Mouse (Mus musculus) cerebellum, postnatal 36 days (tissue): ENCODE measurements around the gene Glis1.

Source experiments
- DNase-seq, 2 experiments: peaks; one replicate each; pipeline ENCODE4 v3.0.0; 2021 to 2022; ENCODE audit warnings: mixed read lengths in 2 of 2

Glis1 gene

GRCm38 (mm10) chr4:107520816-107521215 lies 86.4 kb downstream of the Glis1 start:
- no peak for DNase-seq

GRCm38 (mm10) chr4:107523607-107524151 lies 89.3 kb downstream of the Glis1 start:
- no peak for DNase-seq

GRCm38 (mm10) chr4:107535126-107535525 lies 100.7 kb downstream of the Glis1 start:
- DNase-seq = peak; percentile 29 to 38

DNA sequence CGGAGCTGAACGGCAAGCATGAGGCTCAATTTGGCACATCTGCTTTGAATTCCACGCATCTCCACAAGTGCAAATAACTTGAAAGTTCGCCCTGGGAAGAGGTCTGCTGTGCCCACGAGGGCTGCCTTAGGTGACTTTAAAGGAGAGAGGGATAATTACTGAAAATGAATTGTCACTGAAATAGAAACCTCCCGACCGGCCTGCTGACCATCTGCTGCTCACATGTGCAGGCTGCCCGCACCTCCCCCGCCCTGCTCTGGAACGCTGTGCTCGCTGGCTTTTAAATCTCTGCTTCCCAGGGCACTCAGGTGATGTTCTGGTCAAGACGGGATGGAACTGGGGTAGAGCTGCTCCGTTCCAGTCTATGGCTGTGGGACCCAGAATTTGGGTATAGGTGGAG lies 103.7 kb downstream of the Glis1 start:
- DNase-seq = peak; percentile 57 to 70

GRCm38 (mm10) chr4:107538561-107538960 lies 104.2 kb downstream of the Glis1 start:
- no peak for DNase-seq

DNA sequence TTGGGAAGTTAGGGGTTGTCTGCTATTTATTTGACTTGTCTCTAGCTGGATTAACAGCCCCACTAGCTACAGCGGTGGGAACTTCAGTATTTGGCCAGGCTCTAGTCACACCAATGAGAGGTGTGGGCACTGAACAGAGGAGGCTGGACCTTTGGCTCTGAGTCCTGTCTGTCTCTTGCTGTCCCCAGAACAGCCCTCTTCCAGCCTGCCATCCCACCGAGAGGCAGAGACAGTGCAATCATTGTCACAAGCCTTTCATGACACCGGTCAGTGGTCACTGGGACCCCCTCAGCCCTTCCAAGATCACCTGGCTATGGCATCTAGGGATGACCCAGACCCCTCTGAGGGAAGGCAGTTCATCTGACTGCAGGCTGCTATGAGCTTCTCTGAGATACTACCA lies 104.6 kb downstream of the Glis1 start:
- no peak for DNase-seq

- no peak for DNase-seq
Observed at GRCm38 (mm10) chr4:107541821-107542220, 107.4 kb downstream of the Glis1 start.

- DNase-seq = no peak
Observed at GRCm38 (mm10) chr4:107544843-107545242, 110.5 kb downstream of the Glis1 start.

GRCm38 (mm10) chr4:107545726-107546125 lies 111.3 kb downstream of the Glis1 start:
- DNase-seq = no peak

- DNase-seq = no peak
Observed at GRCm38 (mm10) chr4:107546525-107546924, 112.1 kb downstream of the Glis1 start.

DNA sequence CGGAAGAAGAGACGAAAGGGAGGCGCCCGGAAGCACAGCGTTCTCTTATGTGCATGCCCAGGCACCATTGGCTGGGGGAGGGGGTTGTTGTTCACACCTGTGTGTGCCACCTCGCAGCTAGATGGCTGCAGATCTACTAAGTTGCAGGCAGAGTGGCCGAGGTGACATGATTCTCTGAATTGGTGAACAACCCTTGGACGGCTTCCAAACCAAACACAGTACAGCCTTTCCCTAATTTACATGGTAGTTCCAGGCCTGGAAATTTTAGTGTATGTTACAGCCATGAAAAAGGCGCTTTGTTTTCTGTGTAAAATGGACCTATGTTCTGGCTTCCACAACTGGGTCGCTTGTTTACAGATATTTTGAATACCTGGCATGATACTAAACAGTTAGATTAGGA lies 115.7 kb downstream of the Glis1 start:
- DNase-seq = no peak

- DNase-seq = no peak
Observed at GRCm38 (mm10) chr4:107550546-107550945, 116.2 kb downstream of the Glis1 start.

DNA sequence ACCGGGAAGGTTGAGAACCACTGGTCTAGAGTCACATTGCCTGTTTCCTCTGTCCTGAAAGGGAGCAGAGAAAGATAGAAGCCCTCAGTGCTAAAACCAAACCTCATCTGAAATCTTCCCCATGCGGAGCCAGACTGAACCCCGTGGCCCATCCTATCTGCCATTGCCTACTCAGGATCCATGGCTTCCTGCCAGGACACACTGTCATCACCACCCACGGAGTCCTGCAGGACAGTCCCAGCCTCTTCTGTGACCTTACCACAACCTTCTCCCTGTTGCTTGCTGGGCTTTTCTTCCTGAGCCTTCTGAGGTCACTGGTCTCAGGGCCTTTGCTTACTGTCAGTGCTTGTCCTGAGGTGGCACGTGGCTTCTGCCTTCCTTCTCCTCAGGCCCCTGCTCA lies 118.3 kb downstream of the Glis1 start:
- no peak for DNase-seq

DNA sequence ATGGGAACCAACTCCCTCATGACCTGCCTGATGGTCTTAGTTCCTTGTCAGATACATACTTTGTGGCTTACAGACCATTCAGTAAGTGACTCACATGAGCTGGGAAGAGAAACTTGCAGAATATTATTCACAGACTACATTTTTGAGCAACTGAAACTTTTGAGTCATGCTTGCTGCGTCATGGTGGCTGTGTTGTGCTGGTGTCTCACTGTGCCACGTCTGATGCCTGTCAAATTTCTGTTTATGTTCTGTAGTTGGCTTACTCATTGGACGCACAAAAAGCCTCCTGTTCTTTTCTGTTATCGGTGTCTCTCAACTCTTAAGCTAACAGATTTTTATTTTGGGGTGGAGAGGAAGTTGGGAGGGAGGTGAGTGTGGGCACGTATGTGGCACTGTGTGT lies 119.4 kb downstream of the Glis1 start:
- peak in 1 of 2 experiments; percentile 0 for DNase-seq

DNA sequence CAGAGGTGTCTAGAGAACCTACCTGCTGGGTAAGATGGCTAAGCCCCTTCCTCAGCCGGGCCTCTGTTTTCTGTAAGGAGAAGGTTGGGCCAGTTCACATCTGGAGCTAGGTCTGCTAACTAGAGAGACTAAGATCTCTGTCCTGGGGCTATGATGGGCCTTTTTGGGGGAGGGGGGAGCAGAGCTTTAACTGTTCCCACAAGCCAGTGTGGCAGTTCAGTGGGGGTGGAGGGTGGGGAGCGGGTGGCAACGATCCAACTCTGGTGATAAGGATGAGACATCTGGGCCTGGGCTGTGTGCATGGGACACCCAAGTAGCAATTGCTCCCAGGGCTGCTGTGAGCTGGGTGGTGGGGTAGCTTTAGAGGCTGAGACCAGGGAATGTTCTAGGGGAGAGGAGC lies 124.4 kb downstream of the Glis1 start:
- DNase-seq = no peak

GRCm38 (mm10) chr4:107561056-107561455 lies 126.7 kb downstream of the Glis1 start:
- no peak for DNase-seq

DNA sequence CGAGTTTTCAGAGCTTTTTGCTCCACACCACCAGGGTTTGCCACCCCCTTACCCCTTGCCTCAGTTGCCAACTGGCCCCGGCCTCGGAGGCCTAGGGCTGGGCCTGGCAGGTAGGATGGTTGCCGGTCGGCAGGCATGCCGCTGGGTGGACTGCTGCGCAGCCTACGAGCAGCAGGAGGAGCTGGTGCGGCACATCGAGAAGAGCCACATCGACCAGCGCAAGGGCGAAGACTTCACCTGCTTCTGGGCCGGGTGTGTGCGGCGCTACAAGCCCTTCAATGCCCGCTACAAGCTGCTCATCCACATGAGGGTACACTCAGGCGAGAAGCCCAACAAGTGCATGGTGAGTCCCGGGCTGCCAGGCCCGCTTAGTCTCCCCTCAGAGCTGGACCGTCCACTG lies 133.8 kb downstream of the Glis1 start:
- no peak for DNase-seq

DNA sequence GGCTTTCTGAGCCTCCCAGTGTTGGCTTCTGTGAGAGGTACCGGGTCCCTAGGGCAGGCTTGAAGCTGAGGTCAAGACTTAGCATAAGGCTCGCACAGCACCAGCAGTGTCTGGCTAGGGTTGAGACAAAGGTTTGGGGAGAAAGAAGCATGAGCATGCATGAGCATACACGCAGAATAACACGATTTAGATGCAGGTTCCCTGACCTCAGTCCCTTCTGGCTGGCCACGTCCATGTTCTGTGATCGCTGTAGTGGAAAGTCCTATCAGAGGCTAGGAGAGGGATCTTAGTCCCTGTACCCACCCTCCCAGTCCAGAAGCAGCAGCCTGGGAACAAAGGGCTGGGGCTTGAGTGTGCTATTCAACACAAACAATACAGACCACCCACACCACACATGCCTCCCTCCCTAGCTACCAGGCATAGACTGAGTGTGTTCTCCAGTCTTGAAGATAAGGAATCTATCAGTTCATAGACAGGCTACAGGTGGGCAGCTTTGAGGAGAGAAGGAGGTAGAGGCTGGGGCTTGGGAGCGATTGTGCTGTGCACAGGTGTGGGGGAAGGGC lies 134.6 kb downstream of the Glis1 start:
- DNase-seq = no peak

GRCm38 (mm10) chr4:107570329-107571014 lies 136.1 kb downstream of the Glis1 start:
- no peak for DNase-seq

DNA sequence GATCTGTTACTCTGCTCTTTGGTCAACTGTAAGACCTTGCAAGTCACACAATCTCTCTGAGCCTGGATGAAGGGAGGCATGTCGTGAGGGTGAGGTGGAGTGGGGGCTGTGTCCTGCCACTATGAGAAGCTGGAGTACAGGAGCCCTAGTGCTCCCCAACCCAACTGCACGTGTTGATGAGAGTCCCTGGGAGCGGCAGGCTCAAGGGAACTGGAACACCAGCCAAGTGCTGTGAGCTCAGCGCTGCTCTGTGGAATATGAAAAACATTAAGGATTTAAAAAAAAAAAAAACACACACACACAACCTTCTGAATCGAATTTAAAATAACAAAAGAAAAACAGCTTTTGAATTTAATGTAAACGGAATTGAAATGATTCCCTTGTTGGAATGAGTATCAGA lies 141.4 kb downstream of the Glis1 start:
- no peak for DNase-seq

GRCm38 (mm10) chr4:107576742-107577141 lies 142.4 kb downstream of the Glis1 start:
- DNase-seq = peak in 1 of 2 experiments; percentile 16

- no peak for DNase-seq
Observed at GRCm38 (mm10) chr4:107577146-107577839, 142.9 kb downstream of the Glis1 start.

- no peak for DNase-seq
Observed at GRCm38 (mm10) chr4:107580883-107581282, 146.5 kb downstream of the Glis1 start.

DNA sequence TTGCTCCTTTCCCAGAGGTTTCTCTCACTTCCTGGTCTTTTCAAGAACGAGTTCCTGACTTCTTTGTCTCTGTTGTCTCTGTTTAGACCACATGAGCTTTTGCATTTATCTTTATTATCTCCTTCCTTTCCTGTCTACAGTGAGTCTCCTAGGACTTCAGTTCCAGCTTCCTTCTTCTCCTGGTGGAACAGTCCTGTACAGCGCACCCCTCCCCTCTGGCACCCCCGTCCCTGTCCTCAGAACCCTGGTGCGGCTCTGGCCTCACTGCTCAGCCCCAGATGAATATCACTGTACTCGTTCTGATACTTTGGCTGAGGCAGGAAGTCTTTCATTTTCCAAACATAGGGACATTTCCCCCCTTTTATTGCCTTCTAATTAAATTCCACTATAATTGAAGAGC lies 152.0 kb downstream of the Glis1 start:
- no peak for DNase-seq
